In genomic region chr6:92759616-92760015, GRCm38 (mm10) we compare ENCODE assay signal across 26 mouse cellular contexts. TPM values are rescaled to one million over a fixed set of nuclear protein-coding genes. Genes with fewer than 3 reads are reported as not detected.
"Had no signal": no experiment of that assay in that cellular context is flagged by ENCODE, and none has a peak within 500 bp of the region (broad histone marks: within the 10 kb centered on the region; RNA-seq: fewer than 3 reads in every experiment).

No protein-coding gene starts in this region.

- H3K36me3 ChIP-seq: heart, embryonic 13.5 days; heart, embryonic 15.5 days; hindbrain, embryonic 13.5 days; limb, embryonic 10.5 days; limb, embryonic 12.5 days; liver, embryonic 13.5 days; liver, embryonic 15.5 days had no signal

- H3K4me1 ChIP-seq: heart, embryonic 13.5 days; heart, embryonic 15.5 days; hindbrain, embryonic 13.5 days; liver, embryonic 13.5 days; liver, embryonic 15.5 days had no signal

- H3K9ac ChIP-seq: heart, embryonic 13.5 days; heart, embryonic 15.5 days; hindbrain, embryonic 13.5 days; limb, embryonic 12.5 days; liver, embryonic 13.5 days; liver, embryonic 15.5 days had no signal

- H3K4me3 ChIP-seq: gastrocnemius, adult 2 months; heart, embryonic 13.5 days; heart, embryonic 15.5 days; hindbrain, embryonic 13.5 days; layer of hippocampus, adult 2 months; left cerebral cortex, adult 2 months; limb, embryonic 10.5 days; limb, embryonic 12.5 days; liver, embryonic 13.5 days; liver, embryonic 15.5 days had no signal

- H3K9me3 ChIP-seq: heart, embryonic 13.5 days; heart, embryonic 15.5 days; hindbrain, embryonic 13.5 days; limb, embryonic 10.5 days; limb, embryonic 12.5 days; liver, embryonic 13.5 days; liver, embryonic 15.5 days had no signal

- DNase-seq: gastrocnemius, adult 2 months; gastrocnemius, postnatal 10 days; gastrocnemius, postnatal 25 days; heart, adult 18-20 months; heart, postnatal 14 days; heart, postnatal 36 days; kidney, adult 18-20 months; kidney, adult 8-10 months; kidney, postnatal 10 days; kidney, postnatal 25 days; kidney, postnatal 4 days; liver; liver, embryonic 13.5 days had no signal

- H3K27me3 ChIP-seq: heart, embryonic 13.5 days; heart, embryonic 15.5 days; hindbrain, embryonic 13.5 days; limb, embryonic 12.5 days; liver, embryonic 13.5 days; liver, embryonic 15.5 days had no signal

- H3K27ac ChIP-seq: gastrocnemius, adult 2 months; heart, embryonic 13.5 days; heart, embryonic 15.5 days; hindbrain, embryonic 13.5 days; layer of hippocampus, adult 2 months; left cerebral cortex, adult 2 months; limb, embryonic 10.5 days; limb, embryonic 12.5 days; liver, embryonic 13.5 days; liver, embryonic 15.5 days had no signal

RNA-seq across cellular contexts. Expression of gene Prickle2, which starts 53.7 kb away (rescaled TPM):
- total RNA-seq: granulocyte monocyte progenitor cell, adult 5-6 weeks had no signal
- polyA plus RNA-seq: inflammation-experienced regulatory T-cells, adult 6 months had no signal

RNA-seq across cellular contexts. Expression of gene A730049H05Rik, which starts 56.7 kb away (rescaled TPM):
- total RNA-seq: granulocyte monocyte progenitor cell, adult 5-6 weeks; heart, adult 18-20 months; hematopoietic stem cell, adult 5-6 weeks; left cerebral cortex, postnatal 14 days; left cerebral cortex, postnatal 36 days had no signal
- polyA plus RNA-seq: liver, embryonic 15.5 days had no signal
